Mouse (Mus musculus) CH12.LX (cell line): ENCODE data around the gene Hcrtr2. TPM values are rescaled to one million over a fixed set of nuclear protein-coding genes. Genes with fewer than 3 reads are reported as not detected.

ENCODE experiments used
- DNase-seq: peaks from one replicate; pipeline ENCODE4 v3.0.0-alpha.2; 2013; ENCODE audit errors: extremely low read depth
- H3K27ac ChIP-seq: 2 replicates; pipeline ENCODE4 v1.5.1; 2012; ENCODE audit warnings: low read depth, mild to moderate bottlenecking, control low read depth, moderate library complexity; ENCODE audit not compliant: insufficient read depth
- H3K27me3 ChIP-seq: replicated peaks from 2 replicates; pipeline ENCODE3; 2012; ENCODE audit warnings: inconsistent platforms
- H3K36me3 ChIP-seq, 2 experiments: replicated peaks in 1 of 2; 2 replicates each; pipeline versions ENCODE3 to v1.6.1; 2012; ENCODE audit warnings: inconsistent platforms in 1 of 2, low read length in 1 of 2, mild to moderate bottlenecking in 1 of 2, mixed read lengths in 1 of 2, moderate library complexity in 1 of 2; ENCODE audit not compliant: control insufficient read depth in 1 of 2, insufficient read depth in 1 of 2
- H3K4me1 ChIP-seq, 2 experiments: 2 replicates each; pipeline ENCODE4 v1.6.1; 2012; ENCODE audit warnings: inconsistent platforms in 1 of 2, moderate library complexity in 1 of 2; ENCODE audit not compliant: insufficient read depth in 2 of 2, control insufficient read depth in 1 of 2
- H3K4me2 ChIP-seq: 2 replicates; pipeline ENCODE4 v1.6.1; 2012; ENCODE audit warnings: low read depth, mild to moderate bottlenecking, control low read depth; ENCODE audit not compliant: poor library complexity, insufficient read depth, severe bottlenecking
- H3K4me3 ChIP-seq, 3 experiments: fragments of 150-350 bp in 1 of 3; sonication (generic) in 1 of 3; replicated peaks in 1 of 3; 2 replicates each; pipeline versions ENCODE3 to v1.5.1; 2011 to 2012; ENCODE audit warnings: low read depth in 2 of 3, low read length in 2 of 3, mild to moderate bottlenecking in 2 of 3, moderate library complexity in 2 of 3, control low read depth in 1 of 3, improper control_type of control experiment in 1 of 3, inconsistent platforms in 1 of 3, mixed read lengths in 1 of 3; ENCODE audit not compliant: poor library complexity in 1 of 3
- H3K79me2 ChIP-seq: replicated peaks from 2 replicates; pipeline ENCODE4 v1.6.1; 2012; ENCODE audit warnings: mild to moderate bottlenecking, moderate library complexity; ENCODE audit not compliant: control insufficient read depth, poor library complexity, insufficient read depth, severe bottlenecking; ENCODE audit errors: extremely low read depth
- H3K9ac ChIP-seq: 2 replicates; pipeline ENCODE4 v1.6.1; 2012; ENCODE audit warnings: low read depth, mild to moderate bottlenecking, control low read depth, moderate library complexity; ENCODE audit not compliant: insufficient read depth
- H3K9me3 ChIP-seq: replicated peaks from 2 replicates; pipeline ENCODE3; 2012; ENCODE audit warnings: low read length, inconsistent platforms, mixed read lengths
- CHD1 ChIP-seq: IDR thresholded peaks from 2 replicates; pipeline ENCODE4 v1.6.1; 2012; ENCODE audit warnings: low read depth, low read length, improper control_type of control experiment, inconsistent platforms
- CTCF ChIP-seq, 2 experiments: IDR thresholded peaks in 1 of 2; conservative IDR thresholded peaks in 1 of 2; 2 replicates each; pipeline ENCODE4 v1.5.1; 2011 to 2012; ENCODE audit warnings: low read depth in 2 of 2, low read length in 2 of 2, improper control_type of control experiment in 1 of 2, inconsistent platforms in 1 of 2, mild to moderate bottlenecking in 1 of 2, moderate library complexity in 1 of 2
- E2F4 ChIP-seq: IDR thresholded peaks from 2 replicates; pipeline ENCODE4 v1.6.1; 2011; ENCODE audit warnings: low read depth, low read length, improper control_type of control experiment; ENCODE audit not compliant: insufficient replicate concordance
- EP300 ChIP-seq: IDR thresholded peaks from 2 replicates; pipeline ENCODE4 v1.6.1; 2011; ENCODE audit warnings: low read length, improper control_type of control experiment
- ETS1 ChIP-seq: conservative IDR thresholded peaks from 2 replicates; pipeline ENCODE4 v1.6.1; 2012; ENCODE audit warnings: low read depth, mild to moderate bottlenecking, inconsistent platforms, low read length, improper control_type of control experiment, moderate library complexity
- JUN ChIP-seq: IDR thresholded peaks from 2 replicates; pipeline ENCODE4 v1.6.1; 2011; ENCODE audit warnings: low read depth, mild to moderate bottlenecking, low read length, improper control_type of control experiment, moderate library complexity; ENCODE audit not compliant: insufficient read depth
- JUND ChIP-seq: conservative IDR thresholded peaks from 2 replicates; pipeline ENCODE4 v1.6.1; 2011; ENCODE audit warnings: low read depth, low read length, improper control_type of control experiment
- MAFK ChIP-seq: IDR thresholded peaks from 2 replicates; pipeline ENCODE4 v1.6.1; 2011; ENCODE audit warnings: low read length, improper control_type of control experiment; ENCODE audit not compliant: insufficient replicate concordance
- MAZ ChIP-seq: IDR thresholded peaks from 2 replicates; pipeline ENCODE4 v1.6.1; 2012; ENCODE audit warnings: low read depth, mild to moderate bottlenecking, inconsistent platforms, low read length, improper control_type of control experiment, moderate library complexity
- MEF2A ChIP-seq: IDR thresholded peaks from 2 replicates; pipeline ENCODE4 v1.6.1; 2014; ENCODE audit warnings: low read depth, mild to moderate bottlenecking, inconsistent platforms, low read length, improper control_type of control experiment, borderline replicate concordance
- MXI1 ChIP-seq: IDR thresholded peaks from 2 replicates; pipeline ENCODE4 v1.6.1; 2011; ENCODE audit warnings: mild to moderate bottlenecking, low read depth, low read length, improper control_type of control experiment
- MYC ChIP-seq: IDR thresholded peaks from 2 replicates; pipeline ENCODE4 v1.6.1; 2011; ENCODE audit warnings: low read depth, mild to moderate bottlenecking, improper control_type of control experiment, low read length
- NRF1 ChIP-seq: IDR thresholded peaks from 2 replicates; pipeline ENCODE4 v1.6.1; 2014; ENCODE audit warnings: low read depth, mild to moderate bottlenecking, inconsistent platforms, low read length, improper control_type of control experiment, moderate library complexity
- PAX5 ChIP-seq: IDR thresholded peaks from 2 replicates; pipeline ENCODE4 v1.6.1; 2012; ENCODE audit warnings: low read length, inconsistent platforms, mixed read lengths
- RAD21 ChIP-seq: IDR thresholded peaks from 2 replicates; pipeline ENCODE4 v1.6.1; 2011; ENCODE audit warnings: low read depth, mild to moderate bottlenecking, low read length, improper control_type of control experiment, moderate library complexity
- SMC3 ChIP-seq: IDR thresholded peaks from 2 replicates; pipeline ENCODE4 v1.6.1; 2011; ENCODE audit warnings: low read depth, low read length, improper control_type of control experiment
- TBP ChIP-seq: conservative IDR thresholded peaks from 2 replicates; pipeline ENCODE4 v1.6.1; 2011; ENCODE audit warnings: low read depth, low read length, improper control_type of control experiment
- UBTF ChIP-seq: IDR thresholded peaks from 2 replicates; pipeline ENCODE4 v1.6.1; 2012; ENCODE audit warnings: low read depth, mild to moderate bottlenecking, inconsistent platforms, low read length, improper control_type of control experiment, moderate library complexity
- ZKSCAN1 ChIP-seq: IDR thresholded peaks from 2 replicates; pipeline ENCODE4 v1.6.1; 2012; ENCODE audit warnings: low read depth, inconsistent platforms, low read length, improper control_type of control experiment, borderline replicate concordance
- ZNF384 ChIP-seq: IDR thresholded peaks from 2 replicates; pipeline ENCODE4 v1.6.1; 2012; ENCODE audit warnings: low read depth, low read length, improper control_type of control experiment, inconsistent platforms
- dilution Hi-C: fragments of 300-500 bp; cut with MboI; formaldehyde crosslinking; loops from 2 replicates; pipeline ENCODE4 v1.14.3; 2020; ENCODE audit warnings: low sequenced_read_pairs; ENCODE audit not compliant: extremely low pct_unique_long_range_greater_than_20kb, extremely low pct_ligation_motif_present
- in situ Hi-C: fragments of 300-500 bp; cut with MboI; formaldehyde crosslinking; loops from 3 replicates; pipeline ENCODE4 v1.14.3; 2019; ENCODE audit warnings: low sequenced_read_pairs, low pct_ligation_motif_present, low pct_unique_long_range_greater_than_20kb, mixed read lengths
- polyA plus RNA-seq: library from polyadenylated mRNA; unstranded; fragments of >175 nt; gene quantifications from 2 replicates; pipeline ENCODE4 v1.2.1, GENCODE M21; 2012; ENCODE audit warnings: low read depth; ENCODE audit not compliant: insufficient read length
- total RNA-seq, 2 experiments: library from RNA; depleted of rRNA; stranded (reverse); fragments of 300-350 nt in 1 of 2; fragments of >200 nt in 1 of 2; gene quantifications; 2 replicates each; pipeline ENCODE4 v1.2.3; 2012 to 2014

The Hcrtr2 gene
- total and polyA plus RNA-seq, 3 experiments = not detected

- TF ChIP-seq E2F4 (no peak), MAFK (no peak), ETS1 (no peak), UBTF (no peak), ZNF384 (peak; percentile 43; the same call in 1 of the 2 replicates), SMC3 (peak; percentile 72), MAZ (no peak), CTCF (conservative IDR thresholded peaks at IDR 0.05 in 1 of 2, IDR thresholded peaks at IDR 0.05 in 1 of 2; ENCODE audit: low read depth in 2 of 2, low read length in 2 of 2) (peak; percentile 32 to 84; a peak in 3 of 4 replicates), ZKSCAN1 (no peak), PAX5 (no peak), RAD21 (peak; percentile 84), MYC (no peak), CHD1 (no peak)
- H3K27ac ChIP-seq = no peak overlapping the region
- no peaks in the 10 kb centered on the region for H3K36me3 ChIP-seq
- H3K4me2 ChIP-seq = peak overlapping the region; percentile 64; the same call in 1 of the 2 replicates
- H3K9me3 ChIP-seq = no peaks in the 10 kb centered on the region
- DNase-seq = peak; percentile 61
- H3K27me3 ChIP-seq = no peaks in the 10 kb centered on the region
- H3K4me3 ChIP-seq = no peak overlapping the region
- in situ Hi-C loops = loop anchor here (25.0 kb wide), 1 partner anchor 474 kb away; no protein-coding TSS in a partner anchor
- H3K79me2 ChIP-seq = no peaks in the 10 kb centered on the region
- dilution Hi-C loops = no loop called here
- H3K4me1 ChIP-seq = peaks cover 0 to 4% of the 10 kb centered on the region in 2 experiments; a peak in 1 of 4 replicates
- no peak overlapping the region for H3K9ac ChIP-seq
Observed at GRCm38 (mm10) chr9:76236626-76237025, 87.0 kb downstream of the Hcrtr2 start.

GRCm38 (mm10) chr9:76235945-76236503 lies 87.6 kb downstream of the Hcrtr2 start:
- Histone ChIP-seq H3K9me3 (no peaks in the 10 kb centered on the region), H3K79me2 (no peaks in the 10 kb centered on the region), H3K4me1 (peaks cover 0 to 4% of the 10 kb centered on the region in 2 experiments; a peak in 1 of 4 replicates), H3K36me3 (no peaks in the 10 kb centered on the region), H3K4me3 (no peak overlapping the region), H3K27me3 (no peaks in the 10 kb centered on the region), H3K9ac (no peak overlapping the region), H3K27ac (no peak overlapping the region), H3K4me2 (peak overlapping the region; percentile 64)
- TF ChIP-seq EP300 (no peak), TBP (no peak), JUN (no peak), JUND (no peak), NRF1 (no peak), MAZ (no peak), MXI1 (no peak), PAX5 (no peak), MEF2A (no peak)
- dilution Hi-C loops (no loop called here), in situ Hi-C loops (loop anchor here (25.0 kb wide), 1 partner anchor 474 kb away; no protein-coding TSS in a partner anchor)
- DNase-seq = no peak
